Mouse (Mus musculus) CH12.LX (cell line): ENCODE measurements around the gene Xylt1. TPM values are rescaled to one million over a fixed set of nuclear protein-coding genes. Genes with fewer than 3 reads are reported as not detected.

Experiments used
- DNase-seq: peaks from one replicate; pipeline ENCODE4 v3.0.0-alpha.2; 2013; ENCODE audit errors: extremely low read depth
- H3K27ac ChIP-seq: 2 replicates; pipeline ENCODE4 v1.5.1; 2012; ENCODE audit warnings: low read depth, mild to moderate bottlenecking, control low read depth, moderate library complexity; ENCODE audit not compliant: insufficient read depth
- H3K27me3 ChIP-seq: replicated peaks from 2 replicates; pipeline ENCODE3; 2012; ENCODE audit warnings: inconsistent platforms
- H3K36me3 ChIP-seq, 2 experiments: replicated peaks in 1 of 2; 2 replicates each; pipeline versions ENCODE3 to v1.6.1; 2012; ENCODE audit warnings: inconsistent platforms in 1 of 2, low read length in 1 of 2, mild to moderate bottlenecking in 1 of 2, mixed read lengths in 1 of 2, moderate library complexity in 1 of 2; ENCODE audit not compliant: control insufficient read depth in 1 of 2, insufficient read depth in 1 of 2
- H3K4me1 ChIP-seq, 2 experiments: 2 replicates each; pipeline ENCODE4 v1.6.1; 2012; ENCODE audit warnings: inconsistent platforms in 1 of 2, moderate library complexity in 1 of 2; ENCODE audit not compliant: insufficient read depth in 2 of 2, control insufficient read depth in 1 of 2
- H3K4me2 ChIP-seq: 2 replicates; pipeline ENCODE4 v1.6.1; 2012; ENCODE audit warnings: low read depth, mild to moderate bottlenecking, control low read depth; ENCODE audit not compliant: poor library complexity, insufficient read depth, severe bottlenecking
- H3K4me3 ChIP-seq, 3 experiments: fragments of 150-350 bp in 1 of 3; sonication (generic) in 1 of 3; replicated peaks in 1 of 3; 2 replicates each; pipeline versions ENCODE3 to v1.5.1; 2011 to 2012; ENCODE audit warnings: low read depth in 2 of 3, low read length in 2 of 3, mild to moderate bottlenecking in 2 of 3, moderate library complexity in 2 of 3, control low read depth in 1 of 3, improper control_type of control experiment in 1 of 3, inconsistent platforms in 1 of 3, mixed read lengths in 1 of 3; ENCODE audit not compliant: poor library complexity in 1 of 3
- H3K79me2 ChIP-seq: replicated peaks from 2 replicates; pipeline ENCODE4 v1.6.1; 2012; ENCODE audit warnings: mild to moderate bottlenecking, moderate library complexity; ENCODE audit not compliant: control insufficient read depth, poor library complexity, insufficient read depth, severe bottlenecking; ENCODE audit errors: extremely low read depth
- H3K9ac ChIP-seq: 2 replicates; pipeline ENCODE4 v1.6.1; 2012; ENCODE audit warnings: low read depth, mild to moderate bottlenecking, control low read depth, moderate library complexity; ENCODE audit not compliant: insufficient read depth
- H3K9me3 ChIP-seq: replicated peaks from 2 replicates; pipeline ENCODE3; 2012; ENCODE audit warnings: low read length, inconsistent platforms, mixed read lengths
- BHLHE40 ChIP-seq: IDR thresholded peaks from 2 replicates; pipeline ENCODE4 v1.6.1; 2011; ENCODE audit warnings: mild to moderate bottlenecking, low read depth, low read length, improper control_type of control experiment
- CTCF ChIP-seq, 2 experiments: IDR thresholded peaks in 1 of 2; conservative IDR thresholded peaks in 1 of 2; 2 replicates each; pipeline ENCODE4 v1.5.1; 2011 to 2012; ENCODE audit warnings: low read depth in 2 of 2, low read length in 2 of 2, improper control_type of control experiment in 1 of 2, inconsistent platforms in 1 of 2, mild to moderate bottlenecking in 1 of 2, moderate library complexity in 1 of 2
- ELF1 ChIP-seq: IDR thresholded peaks from 2 replicates; pipeline ENCODE4 v1.6.1; 2014; ENCODE audit warnings: low read depth, mild to moderate bottlenecking, inconsistent platforms, low read length, improper control_type of control experiment
- EP300 ChIP-seq: IDR thresholded peaks from 2 replicates; pipeline ENCODE4 v1.6.1; 2011; ENCODE audit warnings: low read length, improper control_type of control experiment
- HCFC1 ChIP-seq: IDR thresholded peaks from 2 replicates; pipeline ENCODE4 v1.6.1; 2012; ENCODE audit warnings: low read depth, mild to moderate bottlenecking, inconsistent platforms, low read length, improper control_type of control experiment
- JUN ChIP-seq: IDR thresholded peaks from 2 replicates; pipeline ENCODE4 v1.6.1; 2011; ENCODE audit warnings: low read depth, mild to moderate bottlenecking, low read length, improper control_type of control experiment, moderate library complexity; ENCODE audit not compliant: insufficient read depth
- MAZ ChIP-seq: IDR thresholded peaks from 2 replicates; pipeline ENCODE4 v1.6.1; 2012; ENCODE audit warnings: low read depth, mild to moderate bottlenecking, inconsistent platforms, low read length, improper control_type of control experiment, moderate library complexity
- MEF2A ChIP-seq: IDR thresholded peaks from 2 replicates; pipeline ENCODE4 v1.6.1; 2014; ENCODE audit warnings: low read depth, mild to moderate bottlenecking, inconsistent platforms, low read length, improper control_type of control experiment, borderline replicate concordance
- MXI1 ChIP-seq: IDR thresholded peaks from 2 replicates; pipeline ENCODE4 v1.6.1; 2011; ENCODE audit warnings: mild to moderate bottlenecking, low read depth, low read length, improper control_type of control experiment
- MYC ChIP-seq: IDR thresholded peaks from 2 replicates; pipeline ENCODE4 v1.6.1; 2011; ENCODE audit warnings: low read depth, mild to moderate bottlenecking, improper control_type of control experiment, low read length
- POLR2AphosphoS2 ChIP-seq: IDR thresholded peaks from 2 replicates; pipeline ENCODE4 v1.6.1; 2011; ENCODE audit warnings: low read depth, low read length, improper control_type of control experiment
- SIN3A ChIP-seq: IDR thresholded peaks from 2 replicates; pipeline ENCODE4 v1.6.1; 2012; ENCODE audit warnings: low read length, improper control_type of control experiment, inconsistent platforms
- TBP ChIP-seq: conservative IDR thresholded peaks from 2 replicates; pipeline ENCODE4 v1.6.1; 2011; ENCODE audit warnings: low read depth, low read length, improper control_type of control experiment
- TCF12 ChIP-seq: IDR thresholded peaks from 2 replicates; pipeline ENCODE4 v1.6.1; 2014; ENCODE audit warnings: low read depth, mild to moderate bottlenecking, inconsistent platforms, low read length, improper control_type of control experiment
- UBTF ChIP-seq: IDR thresholded peaks from 2 replicates; pipeline ENCODE4 v1.6.1; 2012; ENCODE audit warnings: low read depth, mild to moderate bottlenecking, inconsistent platforms, low read length, improper control_type of control experiment, moderate library complexity
- USF1 ChIP-seq: IDR thresholded peaks from 2 replicates; pipeline ENCODE4 v1.6.1; 2014; ENCODE audit warnings: low read depth, mild to moderate bottlenecking, inconsistent platforms, low read length, improper control_type of control experiment
- ZC3H11A ChIP-seq: IDR thresholded peaks from 2 replicates; pipeline ENCODE4 v1.6.1; 2012; ENCODE audit warnings: low read depth, mild to moderate bottlenecking, inconsistent platforms, low read length, improper control_type of control experiment
- ZMIZ1 ChIP-seq: IDR thresholded peaks from 2 replicates; pipeline ENCODE4 v1.6.1; 2012; ENCODE audit warnings: low read depth, mild to moderate bottlenecking, inconsistent platforms, low read length, improper control_type of control experiment
- dilution Hi-C: fragments of 300-500 bp; cut with MboI; formaldehyde crosslinking; loops from 2 replicates; pipeline ENCODE4 v1.14.3; 2020; ENCODE audit warnings: low sequenced_read_pairs; ENCODE audit not compliant: extremely low pct_unique_long_range_greater_than_20kb, extremely low pct_ligation_motif_present
- in situ Hi-C: fragments of 300-500 bp; cut with MboI; formaldehyde crosslinking; loops from 3 replicates; pipeline ENCODE4 v1.14.3; 2019; ENCODE audit warnings: low sequenced_read_pairs, low pct_ligation_motif_present, low pct_unique_long_range_greater_than_20kb, mixed read lengths
- polyA plus RNA-seq: library from polyadenylated mRNA; unstranded; fragments of >175 nt; gene quantifications from 2 replicates; pipeline ENCODE4 v1.2.1, GENCODE M21; 2012; ENCODE audit warnings: low read depth; ENCODE audit not compliant: insufficient read length
- total RNA-seq, 2 experiments: library from RNA; depleted of rRNA; stranded (reverse); fragments of 300-350 nt in 1 of 2; fragments of >200 nt in 1 of 2; gene quantifications; 2 replicates each; pipeline ENCODE4 v1.2.3; 2012 to 2014

The Xylt1 gene
- total and polyA plus RNA-seq, 3 experiments = 0.38 to 0.84 (median 0.38) TPM

GRCm38 (mm10) chr7:117494210-117494609 is 113.4 kb downstream of the Xylt1 start:
- in situ Hi-C loops = loop anchor here (5.0 to 25.0 kb wide), 2 partner anchors 33 to 618 kb away; partner anchors contain the start of gene Rps15a
- H3K27me3 ChIP-seq = no peaks in the 10 kb centered on the region
- no peak overlapping the region for H3K4me3 ChIP-seq
- no peaks in the 10 kb centered on the region for H3K36me3 ChIP-seq
- DNase-seq = no peak
- dilution Hi-C loops = no loop called here
- no peak overlapping the region for H3K9ac ChIP-seq
- H3K4me2 ChIP-seq = no peak overlapping the region
- H3K27ac ChIP-seq = no peak overlapping the region
- no peaks in the 10 kb centered on the region for H3K9me3 ChIP-seq
- H3K79me2 ChIP-seq = no peaks in the 10 kb centered on the region
- TF ChIP-seq USF1 = no peak
- no peak for TF ChIP-seq EP300
- H3K4me1 ChIP-seq = peaks cover 7 to 15% of the 10 kb centered on the region in 2 experiments

DNA sequence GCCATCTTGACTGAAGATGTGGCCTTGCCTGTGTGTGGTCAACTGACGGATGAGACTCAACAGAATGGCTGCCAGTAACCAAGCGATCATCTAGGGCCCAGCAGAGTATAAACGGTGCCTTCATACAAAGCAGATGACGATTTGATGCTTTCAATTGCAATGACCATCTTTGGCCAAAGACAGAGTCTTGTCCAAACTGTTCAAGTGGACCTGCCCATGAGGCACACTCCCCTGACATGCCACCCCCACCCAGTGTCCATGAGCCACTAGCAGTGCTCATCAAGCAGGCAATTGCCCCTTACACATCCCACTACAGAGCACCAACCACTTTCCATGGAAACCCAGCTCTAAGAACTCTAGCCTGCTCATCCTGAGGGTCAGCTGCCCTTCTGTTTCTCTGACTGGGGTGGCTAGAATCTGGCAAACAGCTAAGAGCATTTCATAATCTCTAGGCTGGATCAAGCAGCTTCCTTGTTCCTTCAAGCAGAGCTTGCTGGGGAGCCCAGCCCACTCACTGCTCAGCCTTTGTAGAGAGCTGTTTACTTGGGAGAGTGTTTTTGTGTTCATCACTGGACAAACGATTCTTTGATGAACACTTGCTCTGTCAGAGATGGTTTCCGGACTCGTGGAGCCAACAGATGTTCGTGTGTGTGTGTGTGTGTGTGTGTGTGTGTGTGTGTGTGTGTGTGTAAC is 114.0 kb downstream of the Xylt1 start:
- Histone ChIP-seq H3K9me3 (no peaks in the 10 kb centered on the region), H3K4me3 (no peak overlapping the region), H3K9ac (no peak overlapping the region), H3K36me3 (no peaks in the 10 kb centered on the region), H3K4me2 (no peak overlapping the region), H3K27ac (no peak overlapping the region), H3K79me2 (no peaks in the 10 kb centered on the region), H3K27me3 (no peaks in the 10 kb centered on the region), H3K4me1 (peaks cover 7 to 15% of the 10 kb centered on the region in 2 experiments)
- in situ Hi-C loops = loop anchor here (5.0 to 25.0 kb wide), 2 partner anchors 33 to 618 kb away; partner anchors contain the start of gene Rps15a
- no peak for DNase-seq
- dilution Hi-C loops = no loop called here
- TF ChIP-seq POLR2AphosphoS2 (no peak), MXI1 (no peak), UBTF (no peak), SIN3A (no peak), ELF1 (no peak), MAZ (no peak), EP300 (no peak), USF1 (no peak), JUN (no peak), ZMIZ1 (no peak), BHLHE40 (no peak), MEF2A (no peak), CTCF (conservative IDR thresholded peaks at IDR 0.05 in 1 of 2, IDR thresholded peaks at IDR 0.05 in 1 of 2; ENCODE audit: low read depth in 2 of 2, low read length in 2 of 2) (no peak), MYC (no peak), TBP (no peak), TCF12 (no peak), HCFC1 (no peak), ZC3H11A (no peak)
